Mouse (Mus musculus): ENCODE measurements around the gene Pnn.

DNA sequence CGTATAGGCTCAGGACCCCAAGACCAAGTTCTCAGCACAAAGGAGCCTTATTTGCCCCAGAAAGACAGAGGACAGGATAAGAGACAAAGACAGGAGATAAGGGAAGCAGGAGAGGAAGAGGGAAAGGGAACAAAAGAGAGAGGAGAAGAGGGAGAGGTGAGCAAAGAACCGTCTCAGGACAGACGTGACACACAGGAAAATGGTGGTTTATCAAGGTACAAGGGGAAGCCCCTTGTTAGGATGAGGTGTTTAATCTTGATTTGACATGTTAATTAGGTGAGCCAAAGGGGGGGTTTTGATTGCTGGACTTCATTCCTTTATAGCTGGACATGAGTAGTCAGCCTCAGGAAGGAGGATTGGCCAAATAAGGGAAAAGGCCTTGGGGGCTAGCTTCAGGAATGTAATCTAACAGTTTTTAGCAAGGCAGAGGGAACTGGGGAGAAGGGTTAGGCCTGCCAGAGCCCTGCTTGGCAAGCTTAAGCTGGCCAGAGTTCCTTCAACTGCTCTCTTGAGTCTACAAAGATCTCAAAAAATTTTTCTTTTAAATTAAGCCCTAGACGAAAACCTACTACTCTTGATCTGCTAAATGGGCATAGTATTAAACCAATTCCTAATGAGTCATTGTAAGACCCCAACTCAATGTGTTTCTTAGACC is 11.4 kb upstream of the Pnn start:
- TF ChIP-seq CTCF (IDR thresholded peaks at IDR 0.05; ENCODE audit: insufficient read depth, low read length) (no peak), POLR2A (IDR thresholded peaks at IDR 0.05; ENCODE audit: borderline replicate concordance, extremely low read depth, low read depth, low read length) (no peak)

Data from lung, adult 2 months (tissue).